Mouse (Mus musculus) liver, embryonic 14.5 days (tissue): Measurements from ENCODE around the gene Gsn. TPM values are rescaled to one million over a fixed set of nuclear protein-coding genes. Genes with fewer than 3 reads are reported as not detected.

ENCODE experiments used
- ATAC-seq: fragments of 200-750 bp; cut with Nextera tagmentation; 2 replicates; pipeline ENCODE4 v1.8.0; 2017; ENCODE audit warnings: moderate number of reproducible peaks, mild to moderate bottlenecking, moderate library complexity; ENCODE audit not compliant: insufficient read depth
- DNase-seq, 3 experiments: peaks; one replicate each; pipeline ENCODE4 v3.0.0-alpha.2; 2012 to 2013; ENCODE audit warnings: low read depth in 3 of 3, low spot score in 3 of 3
- H3K27ac ChIP-seq: fragments of 300-500 bp; sonication (generic); 2 replicates; pipeline ENCODE4 v1.5.1; 2014; ENCODE audit warnings: moderate library complexity, mild to moderate bottlenecking, control low read depth, inconsistent platforms
- H3K27me3 ChIP-seq: fragments of 300-500 bp; sonication (generic); 2 replicates; pipeline ENCODE4 v1.6.1; 2014; ENCODE audit warnings: mild to moderate bottlenecking, low read length, moderate library complexity; ENCODE audit not compliant: control insufficient read depth, insufficient read depth
- H3K36me3 ChIP-seq: fragments of 300-500 bp; sonication (generic); replicated peaks from 2 replicates; pipeline ENCODE4 v1.6.1; 2014; ENCODE audit warnings: low read depth; ENCODE audit not compliant: control insufficient read depth, insufficient read depth
- H3K4me1 ChIP-seq, 2 experiments: fragments of 200-500 bp in 1 of 2; fragments of 300-500 bp in 1 of 2; sonication (generic) in 1 of 2; replicated peaks; 2 replicates each; pipeline ENCODE4 v1.6.1; 2012 to 2014; ENCODE audit warnings: antibody characterized with exemption in 1 of 2, inconsistent platforms in 1 of 2, low read length in 1 of 2; ENCODE audit not compliant: control insufficient read depth in 2 of 2, insufficient read depth in 2 of 2
- H3K4me2 ChIP-seq: fragments of 300-500 bp; sonication (generic); 2 replicates; pipeline ENCODE4 v1.6.1; 2014; ENCODE audit warnings: low read depth, mild to moderate bottlenecking, control low read depth, moderate library complexity
- H3K4me3 ChIP-seq, 2 experiments: fragments of 200-500 bp in 1 of 2; fragments of 300-500 bp in 1 of 2; sonication (generic) in 1 of 2; 2 replicates each; pipeline ENCODE4 v1.5.1; 2012 to 2014; ENCODE audit warnings: low read depth in 2 of 2, low read length in 2 of 2, mild to moderate bottlenecking in 2 of 2, control low read depth in 1 of 2, inconsistent platforms in 1 of 2, moderate library complexity in 1 of 2; ENCODE audit not compliant: insufficient read depth in 1 of 2
- H3K9ac ChIP-seq: fragments of 300-500 bp; sonication (generic); replicated peaks from 2 replicates; pipeline ENCODE4 v1.6.1; 2014; ENCODE audit warnings: mild to moderate bottlenecking, control low read depth, moderate library complexity
- H3K9me3 ChIP-seq: fragments of 300-500 bp; sonication (generic); 2 replicates; pipeline ENCODE4 v1.6.1; 2016; ENCODE audit warnings: low read length, mixed read lengths; ENCODE audit not compliant: control insufficient read depth
- CTCF ChIP-seq: IDR thresholded peaks from 2 replicates; pipeline ENCODE4 v1.5.1; 2016; ENCODE audit warnings: antibody characterized with exemption, low read depth, control low read depth
- EP300 ChIP-seq: IDR thresholded peaks from 2 replicates; pipeline ENCODE4 v1.6.1; 2016; ENCODE audit warnings: antibody characterized with exemption, low read depth
- WGBS: fragments of 180-500 bp; shearing (Covaris S2); extraction: QIAGEN DNeasy Blood & Tissue Kit; methylation state at CpG from one replicate; pipeline ENCODE4 v1.1.7; 2014; ENCODE audit not compliant: insufficient replicate concordance; 5-methylcytosine and 5-hydroxymethylcytosine counted together
- polyA plus RNA-seq, 2 experiments: library from polyadenylated mRNA; depleted of rRNA in 1 of 2; stranded (reverse) in 1 of 2; unstranded in 1 of 2; fragments of >200 nt; fragmentation: Nextera tagmentation in 1 of 2; extraction: Ambion mirVana in 1 of 2; gene quantifications; 2 replicates each; pipeline versions ENCODE4 v1.2.1 to v1.2.3; 2012 to 2014

Gene Gsn
- polyA plus RNA-seq, 2 experiments: 81.0 to 83.0 TPM

GRCm38 (mm10) chr2:35327583-35327982 is 71.4 kb downstream of the Gsn start:
- Histone ChIP-seq H3K9ac (peak overlapping the region; percentile 71), H3K9me3 (no peaks in the 10 kb centered on the region), H3K4me2 (peak overlapping the region; percentile 80), H3K36me3 (peaks cover 68% of the 10 kb centered on the region), H3K4me3 (peak overlapping the region; percentile 21 to 47), H3K27me3 (no peaks in the 10 kb centered on the region), H3K27ac (peak overlapping the region; percentile 96), H3K4me1 (peaks cover 89 to 94% of the 10 kb centered on the region in 2 experiments)
- 14% methylated on average over 10 of the region's 10 CpGs for WGBS
- TF ChIP-seq CTCF (no peak), EP300 (peak; percentile 86)
- DNase-seq (peak; percentile 65 to 70 (median 68)), ATAC-seq (peak; percentile 76)

DNA sequence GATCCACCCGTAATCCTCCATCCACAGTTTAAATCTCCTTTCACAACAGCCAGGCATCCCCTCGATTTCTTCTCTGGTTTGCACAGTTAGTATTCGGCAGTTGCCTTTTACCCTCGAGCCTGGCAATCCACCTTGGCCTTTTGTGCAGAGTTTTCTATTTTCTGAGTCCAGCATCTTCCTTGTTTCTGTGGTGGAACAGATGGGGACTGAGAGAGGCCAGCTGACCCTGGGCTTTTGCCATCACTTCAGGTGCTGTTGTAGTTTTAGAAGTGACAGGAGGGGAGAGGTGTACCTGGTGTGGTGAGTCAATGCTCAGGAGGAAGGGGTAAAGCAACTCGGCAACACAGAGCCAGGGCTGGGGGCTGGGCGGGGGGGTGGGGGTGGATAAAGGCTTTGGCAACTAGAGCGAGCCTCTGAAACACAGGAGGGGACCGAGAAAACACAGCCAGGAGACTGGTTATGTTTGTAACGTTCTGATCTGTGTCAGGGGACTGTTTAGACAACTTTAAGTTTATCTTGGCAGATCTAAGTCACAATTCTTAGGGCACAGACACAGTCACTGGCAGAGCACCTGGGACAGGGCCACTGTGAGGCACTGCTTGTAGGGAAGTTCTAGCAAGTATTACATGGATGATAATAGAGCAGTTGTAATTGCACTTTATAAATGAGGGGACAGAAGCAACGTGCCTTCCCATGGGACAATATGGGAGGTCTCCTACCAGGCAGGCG is 72.0 kb downstream of the Gsn start:
- Histone ChIP-seq H3K9me3 (no peaks in the 10 kb centered on the region), H3K36me3 (peaks cover 68% of the 10 kb centered on the region), H3K4me2 (peak overlapping the region; percentile 80), H3K9ac (peak overlapping the region; percentile 71), H3K27ac (peak overlapping the region; percentile 96), H3K27me3 (no peaks in the 10 kb centered on the region), H3K4me1 (peaks cover 89 to 94% of the 10 kb centered on the region in 2 experiments), H3K4me3 (peak overlapping the region; percentile 40 to 47)
- DNase-seq (no peak), ATAC-seq (peak; percentile 21; the same call in 1 of the 2 replicates)
- TF ChIP-seq EP300 (no peak), CTCF (no peak)
- WGBS: 30% methylated on average over 11 of the region's 11 CpGs

GRCm38 (mm10) chr2:35329061-35329460 is 72.9 kb downstream of the Gsn start:
- H3K36me3 ChIP-seq: peaks cover 65% of the 10 kb centered on the region
- WGBS: 31% methylated on average over 2 of the region's 2 CpGs
- peaks cover 85 to 94% of the 10 kb centered on the region in 2 experiments for H3K4me1 ChIP-seq
- peak overlapping the region in 1 of 2 experiments; percentile 47; a peak in 2 of 4 replicates for H3K4me3 ChIP-seq
- ATAC-seq (no peak), DNase-seq (no peak)
- H3K9ac ChIP-seq: peak overlapping the region; percentile 71
- H3K4me2 ChIP-seq: peak overlapping the region; percentile 80
- peak overlapping the region; percentile 96 for H3K27ac ChIP-seq
- TF ChIP-seq CTCF (no peak), EP300 (no peak)
- H3K27me3 ChIP-seq: no peaks in the 10 kb centered on the region
- H3K9me3 ChIP-seq: no peaks in the 10 kb centered on the region

DNA sequence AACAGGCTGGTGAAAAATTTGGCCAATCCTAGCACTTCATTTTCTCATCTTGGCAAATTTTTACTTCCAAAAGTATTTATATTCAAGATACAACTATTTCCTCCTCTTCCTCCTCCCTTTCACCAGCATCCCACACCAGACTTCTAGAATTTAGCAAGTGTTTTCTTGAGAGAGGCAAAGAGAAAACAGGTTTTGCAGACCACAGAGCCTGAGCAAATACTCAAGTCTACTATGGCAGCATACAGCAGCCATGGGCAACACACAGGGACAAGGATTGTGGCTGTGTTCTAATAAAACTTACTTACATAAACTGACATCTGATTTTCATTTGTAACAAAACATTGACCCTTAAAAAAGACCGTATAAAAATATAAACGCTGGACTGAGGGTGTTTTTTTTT is 75.0 kb downstream of the Gsn start:
- peak overlapping the region; percentile 42; the same call in 1 of the 2 replicates for H3K9ac ChIP-seq
- peak overlapping the region; percentile 94 for H3K4me2 ChIP-seq
- no peak overlapping the region; a peak in 1 of 4 replicates for H3K4me3 ChIP-seq
- ATAC-seq (no peak), DNase-seq (no peak)
- peaks cover 69 to 81% of the 10 kb centered on the region in 2 experiments for H3K4me1 ChIP-seq
- no peak for TF ChIP-seq CTCF
- H3K27ac ChIP-seq: peak overlapping the region; percentile 4; the same call in 1 of the 2 replicates
- H3K9me3 ChIP-seq: no peaks in the 10 kb centered on the region
- 48% methylated on average over 2 of the region's 2 CpGs for WGBS
- H3K27me3 ChIP-seq: no peaks in the 10 kb centered on the region
- peaks cover 52% of the 10 kb centered on the region for H3K36me3 ChIP-seq

- DNase-seq (no peak), ATAC-seq (no peak)
- Histone ChIP-seq H3K4me1 (peaks cover 56 to 63% of the 10 kb centered on the region in 2 experiments), H3K27me3 (no peaks in the 10 kb centered on the region), H3K9me3 (no peaks in the 10 kb centered on the region), H3K9ac (peak overlapping the region; percentile 99), H3K27ac (peak overlapping the region; percentile 98), H3K36me3 (peaks cover 43% of the 10 kb centered on the region), H3K4me2 (peak overlapping the region; percentile 94), H3K4me3 (peak overlapping the region; percentile 91 to 93)
- TF ChIP-seq EP300: peak; percentile 38
- TF ChIP-seq CTCF: no peak
Observed at GRCm38 (mm10) chr2:35333670-35334069, 77.5 kb downstream of the Gsn start.
